Mouse (Mus musculus) C2C12 (cell line): ENCODE data around the gene Vamp5.

Source experiments
- CTCF ChIP-seq: IDR thresholded peaks from one replicate; pipeline ENCODE4 v1.5.1; 2011; ENCODE audit not compliant: control insufficient read depth, insufficient read depth, insufficient read length
- MYOG ChIP-seq: IDR thresholded peaks from one replicate; pipeline ENCODE4 v1.6.1; 2011; ENCODE audit not compliant: control insufficient read depth, insufficient read length; ENCODE audit errors: extremely low read depth

DNA sequence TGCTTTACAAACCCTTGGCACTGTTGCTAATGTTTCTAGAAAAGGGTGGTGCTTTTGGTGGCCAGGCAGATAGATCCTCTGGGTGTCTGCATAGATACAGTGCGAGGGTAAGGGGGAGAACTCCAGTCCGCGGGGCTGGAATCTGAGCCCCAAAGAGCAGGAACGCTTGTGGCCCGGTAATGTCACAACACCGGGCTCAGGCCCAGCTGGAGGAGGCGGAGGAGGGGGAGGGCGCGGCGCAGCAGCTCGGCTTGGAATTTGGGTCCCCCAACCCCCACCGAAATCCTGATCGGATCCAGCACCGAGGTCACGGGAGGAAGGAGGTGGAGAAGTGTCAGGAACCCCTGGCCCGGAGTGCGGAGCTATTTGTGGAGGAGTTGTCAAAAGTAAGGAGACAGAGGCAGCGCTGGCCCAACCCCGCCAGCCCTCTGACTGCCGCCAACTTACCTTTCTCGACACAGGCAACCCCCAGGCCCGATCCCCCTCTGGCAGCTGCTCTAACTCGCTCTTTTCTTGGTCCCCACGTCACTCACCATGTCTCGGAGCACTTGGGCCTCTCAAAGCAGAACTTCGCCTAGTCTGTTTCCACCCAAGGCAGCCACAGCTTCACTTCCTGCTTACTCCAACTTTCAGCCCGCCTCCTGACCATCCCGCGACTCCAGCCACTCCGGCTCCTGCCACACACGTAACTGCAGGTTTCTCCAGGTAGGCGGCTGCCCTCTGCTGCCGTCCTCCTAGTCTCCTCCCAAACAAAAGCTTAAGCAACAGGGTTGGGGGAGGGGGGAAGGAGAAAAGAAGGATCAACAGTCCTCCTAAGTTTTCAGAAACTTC is 9.9 kb upstream of the Vamp5 start, which contains the start of gene Vamp8:
- TF ChIP-seq CTCF, result no peak
- TF ChIP-seq MYOG, result no peak
